Mouse (Mus musculus): ENCODE results near the gene Ubqln4.

Gene Ubqln4

GRCm38 (mm10) chr3:88525021-88525420 lies 28.5 kb upstream of the Ubqln4 start:
- DNase-seq (ENCODE audit: low read depth): peak; percentile 22

DNA sequence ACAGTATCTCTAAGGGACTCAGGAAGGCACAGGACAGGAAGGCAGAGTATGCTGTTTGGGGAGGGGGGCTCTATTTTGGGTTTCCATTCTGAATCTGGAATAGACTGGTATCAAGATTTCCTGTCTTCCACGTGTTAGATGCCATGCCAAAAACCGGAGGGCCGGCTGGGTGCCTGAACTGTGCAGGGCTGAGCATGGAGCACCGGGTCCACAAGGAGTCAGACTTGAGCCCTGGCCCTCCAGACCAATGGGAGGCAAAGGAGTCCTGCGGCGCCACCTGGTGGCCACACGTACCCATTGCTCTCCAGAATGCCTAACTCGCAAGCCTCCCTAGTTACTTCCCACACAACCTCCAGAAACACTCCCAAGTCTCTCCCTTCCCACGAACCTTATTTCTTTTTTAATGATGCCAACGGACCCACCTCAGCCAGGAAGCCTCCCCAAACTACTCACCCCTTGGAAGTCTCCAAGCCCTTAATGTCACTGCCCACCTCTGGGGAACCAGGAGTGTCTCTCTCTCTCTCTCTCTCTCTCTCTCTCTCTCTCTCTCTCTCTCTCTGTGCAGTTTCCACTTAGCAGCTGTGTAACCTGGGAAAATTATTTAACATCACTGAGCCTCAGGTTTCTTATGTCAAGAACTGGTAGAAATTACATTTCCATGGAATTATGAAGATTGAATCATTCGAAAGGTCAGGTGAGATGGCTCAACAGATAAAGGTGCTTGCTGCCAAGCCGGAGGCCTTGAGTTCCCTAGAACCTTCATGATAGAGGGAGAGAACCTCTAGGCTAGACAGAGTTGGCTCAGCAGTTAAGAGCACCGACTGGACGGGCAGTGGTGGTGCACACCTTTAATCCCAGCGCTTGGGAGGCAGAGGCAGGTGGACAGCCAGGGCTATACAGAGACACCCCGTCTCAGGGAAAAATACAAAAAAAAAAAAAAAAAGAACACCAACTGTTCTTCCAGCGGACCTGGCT lies 27.1 kb upstream of the Ubqln4 start:
- peak; percentile 93 for DNase-seq (ENCODE audit: low read depth)

GRCm38 (mm10) chr3:88527565-88527964 lies 26.0 kb upstream of the Ubqln4 start:
- DNase-seq (ENCODE audit: low read depth): no peak

- DNase-seq (ENCODE audit: low read depth): no peak
Measured at GRCm38 (mm10) chr3:88528646-88529045, 24.9 kb upstream of the Ubqln4 start.

DNA sequence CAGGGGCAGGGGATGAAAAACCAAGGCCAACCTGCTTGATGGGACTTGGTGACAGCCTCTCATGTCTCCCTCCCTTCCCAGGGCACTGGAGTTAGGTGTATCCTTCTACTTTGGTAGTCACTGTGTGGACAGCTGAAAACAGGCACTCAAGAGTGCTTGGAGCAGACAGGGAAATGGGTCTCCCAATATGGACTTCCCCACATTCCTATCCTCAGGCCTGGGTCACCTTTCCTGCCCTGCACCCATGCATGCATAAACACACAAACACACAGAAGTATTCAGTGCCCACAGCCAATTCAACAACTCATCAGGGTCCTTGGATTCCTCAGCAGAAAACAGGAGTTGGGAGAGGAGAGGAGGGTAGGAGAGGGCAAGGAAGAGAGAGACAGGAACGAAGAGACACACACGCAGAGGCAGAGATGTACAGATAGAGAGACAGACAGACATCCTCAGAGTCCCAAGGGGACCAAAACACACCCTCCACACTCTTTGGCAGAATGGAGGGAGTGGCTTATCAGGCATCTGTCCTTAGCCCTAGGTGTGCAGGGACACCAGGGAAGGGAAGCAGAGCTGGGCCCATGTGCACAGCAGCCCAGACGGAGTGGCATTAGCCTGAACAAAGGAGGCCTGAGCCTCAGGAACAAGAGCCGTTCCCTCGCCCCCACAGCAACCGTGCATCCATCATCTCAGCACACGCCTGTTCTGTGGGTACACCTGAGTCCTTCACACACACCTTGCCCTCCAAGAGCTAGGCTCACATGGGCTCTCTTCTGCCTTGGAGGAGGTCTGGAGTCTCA lies 24.2 kb upstream of the Ubqln4 start:
- peak; percentile 21 for DNase-seq (ENCODE audit: low read depth)

DNA sequence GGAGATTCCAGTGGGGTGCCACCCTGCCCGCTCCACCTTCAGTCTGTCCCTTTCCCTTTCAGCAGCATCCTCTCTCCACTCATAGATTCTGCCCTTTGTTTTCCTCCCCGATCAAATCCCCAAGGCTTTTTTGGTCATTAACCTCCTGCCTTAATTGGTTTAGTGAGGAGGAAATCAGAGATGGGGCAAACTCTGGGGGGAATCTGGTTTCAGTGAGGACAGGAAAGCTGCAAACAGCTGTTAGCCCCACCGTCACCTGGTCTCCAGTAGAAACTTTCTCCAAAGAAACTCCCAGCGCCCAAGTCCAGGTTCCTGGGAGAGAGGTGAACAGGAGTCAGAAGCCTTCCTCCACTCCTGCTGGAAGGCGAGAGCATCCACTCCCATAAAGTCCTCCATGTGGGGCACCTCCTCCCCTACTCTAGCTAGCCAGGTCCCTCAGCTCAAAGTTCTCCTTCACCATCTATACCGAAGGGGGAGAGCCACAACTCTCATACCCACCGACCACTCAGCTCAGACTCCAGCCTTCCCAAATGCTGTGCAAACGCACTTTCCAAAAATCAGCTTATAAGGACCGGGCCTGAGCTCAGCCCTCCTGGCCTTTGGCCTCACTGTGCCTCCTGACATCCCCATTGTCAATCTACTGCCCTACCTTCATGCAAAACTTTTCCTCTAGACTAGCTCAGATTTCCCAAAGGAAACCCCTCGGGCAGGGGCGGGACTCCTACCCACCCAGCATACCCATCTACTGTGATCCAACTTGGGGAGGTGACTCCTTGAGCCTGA lies 23.3 kb upstream of the Ubqln4 start:
- peak; percentile 22 for DNase-seq (ENCODE audit: low read depth)

DNA sequence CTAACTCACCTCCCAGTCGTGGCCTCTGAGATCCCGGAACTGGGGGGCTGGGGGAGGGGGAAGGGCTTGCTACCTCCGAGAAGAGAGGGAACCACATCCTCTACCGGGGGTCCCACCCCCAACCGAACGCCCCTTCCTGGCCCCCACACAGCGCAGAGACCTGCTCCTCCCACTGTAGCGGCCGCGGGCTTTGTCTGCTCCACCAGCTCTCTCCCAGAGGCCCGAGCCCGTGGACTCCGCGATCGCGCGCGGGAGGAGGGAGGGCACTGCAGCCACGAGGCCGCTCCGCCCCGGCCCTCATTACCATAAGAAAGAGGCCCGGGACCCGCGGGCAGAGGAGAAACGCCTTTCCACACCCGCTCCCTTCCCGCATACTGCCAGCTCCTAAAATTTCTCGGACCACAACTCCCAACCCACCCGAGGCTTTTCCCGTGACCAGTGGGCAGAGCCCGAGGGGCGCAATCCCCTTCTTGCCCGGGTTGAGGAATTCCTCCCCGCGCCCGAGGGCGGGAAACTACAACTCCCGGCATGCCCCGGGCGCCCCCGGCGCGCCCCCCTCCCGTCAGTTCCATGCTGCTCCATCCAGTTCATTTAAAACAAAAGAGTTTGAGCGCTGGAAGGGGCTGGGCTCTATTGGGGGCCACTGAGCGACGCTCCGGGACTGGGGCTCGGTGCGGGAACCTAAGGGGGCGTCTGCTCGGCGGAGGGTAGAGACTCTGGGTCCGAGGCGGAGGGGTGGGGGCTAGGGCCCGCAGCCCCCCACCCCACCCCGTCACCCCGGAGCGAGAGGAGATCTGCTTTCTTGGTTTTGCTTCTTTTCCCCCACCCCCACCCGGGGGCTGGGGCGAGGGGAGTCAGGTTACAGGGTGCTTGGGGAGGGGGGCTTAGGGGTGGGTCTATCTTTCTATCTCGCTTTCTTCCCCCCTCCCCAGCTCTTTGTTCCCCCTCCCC lies 21.9 kb upstream of the Ubqln4 start:
- peak; percentile 86 for DNase-seq (ENCODE audit: low read depth)

GRCm38 (mm10) chr3:88532299-88532674 lies 21.3 kb upstream of the Ubqln4 start, which contains the start of gene Mex3a:
Mex3a (plus strand) TSS chr3:88532395.
- DNase-seq (ENCODE audit: low read depth): no peak

- DNase-seq (ENCODE audit: low read depth): peak; percentile 44
Measured at GRCm38 (mm10) chr3:88532689-88533511, 20.7 kb upstream of the Ubqln4 start.

- DNase-seq (ENCODE audit: low read depth): no peak
Measured at GRCm38 (mm10) chr3:88533706-88534105, 19.9 kb upstream of the Ubqln4 start.

DNA sequence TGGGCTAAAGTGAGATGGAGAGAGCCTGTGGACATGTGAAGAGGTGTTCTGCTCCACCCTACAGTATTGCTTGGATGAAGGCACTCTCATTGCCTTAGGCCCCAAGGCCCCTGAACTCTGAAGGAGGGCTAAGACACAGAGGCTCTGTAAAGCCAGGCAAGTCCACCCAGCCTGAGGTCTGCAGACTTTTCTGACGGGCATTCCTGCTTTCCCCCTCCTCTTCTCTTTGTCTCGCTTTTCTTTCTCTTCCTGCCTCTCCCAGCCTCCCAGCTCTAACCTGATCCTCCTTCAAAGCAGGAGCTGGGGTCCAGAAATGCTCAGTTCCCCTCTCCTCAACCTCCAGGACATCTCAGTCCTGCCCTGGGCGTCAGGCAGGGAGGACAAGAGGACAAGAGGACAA lies 18.6 kb upstream of the Ubqln4 start:
- no peak for DNase-seq (ENCODE audit: low read depth)

DNA sequence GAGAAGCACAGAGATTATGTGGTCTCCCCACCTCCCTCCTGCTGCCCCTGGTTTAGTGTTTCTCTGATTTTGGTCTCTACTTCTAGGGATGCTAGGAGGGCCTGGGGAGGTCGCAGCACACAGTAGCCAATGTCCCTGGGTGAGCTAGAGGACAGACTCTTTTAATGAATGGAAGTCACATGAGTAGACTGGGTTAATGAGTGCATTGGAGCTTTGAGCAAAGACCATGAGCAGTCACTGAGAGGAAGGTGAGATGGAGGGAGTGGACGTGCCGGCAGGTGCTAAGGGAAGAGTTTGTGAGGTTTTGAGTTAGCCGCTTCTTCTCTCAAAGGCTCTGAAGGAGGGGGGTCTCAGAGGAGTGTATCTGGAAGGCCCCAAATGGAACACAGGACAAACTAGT lies 18.0 kb upstream of the Ubqln4 start:
- no peak for DNase-seq (ENCODE audit: low read depth)

DNA sequence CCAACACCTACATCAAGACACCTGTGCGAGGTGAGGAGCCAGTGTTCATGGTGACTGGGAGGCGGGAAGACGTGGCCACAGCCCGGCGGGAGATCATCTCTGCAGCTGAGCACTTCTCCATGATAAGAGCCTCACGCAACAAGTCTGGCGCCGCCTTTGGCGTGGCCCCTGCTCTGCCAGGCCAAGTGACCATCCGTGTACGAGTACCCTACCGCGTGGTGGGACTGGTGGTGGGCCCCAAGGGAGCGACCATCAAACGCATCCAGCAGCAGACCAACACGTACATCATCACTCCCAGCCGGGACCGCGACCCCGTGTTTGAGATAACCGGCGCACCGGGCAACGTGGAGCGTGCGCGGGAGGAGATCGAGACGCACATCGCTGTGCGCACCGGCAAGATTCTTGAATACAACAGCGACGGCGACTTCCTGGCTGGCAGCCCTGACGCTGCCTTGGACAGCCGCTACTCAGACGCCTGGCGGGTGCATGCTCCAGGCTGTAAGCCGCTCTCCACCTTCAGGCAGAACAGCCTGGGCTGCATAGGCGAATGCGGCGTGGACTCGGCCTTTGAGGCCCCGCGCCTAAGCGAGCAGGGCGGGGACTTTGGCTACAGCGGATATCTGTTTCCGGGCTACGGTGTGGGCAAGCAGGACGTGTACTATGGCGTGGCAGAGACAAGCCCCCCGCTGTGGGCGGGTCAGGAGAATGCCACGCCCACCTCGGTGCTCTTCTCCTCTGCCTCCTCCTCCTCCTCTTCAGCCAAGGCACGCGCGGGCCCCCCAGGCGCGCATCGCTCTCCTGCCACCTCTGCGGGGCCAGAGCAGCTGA lies 17.2 kb upstream of the Ubqln4 start:
- peak; percentile 21 for DNase-seq (ENCODE audit: low read depth)

DNA sequence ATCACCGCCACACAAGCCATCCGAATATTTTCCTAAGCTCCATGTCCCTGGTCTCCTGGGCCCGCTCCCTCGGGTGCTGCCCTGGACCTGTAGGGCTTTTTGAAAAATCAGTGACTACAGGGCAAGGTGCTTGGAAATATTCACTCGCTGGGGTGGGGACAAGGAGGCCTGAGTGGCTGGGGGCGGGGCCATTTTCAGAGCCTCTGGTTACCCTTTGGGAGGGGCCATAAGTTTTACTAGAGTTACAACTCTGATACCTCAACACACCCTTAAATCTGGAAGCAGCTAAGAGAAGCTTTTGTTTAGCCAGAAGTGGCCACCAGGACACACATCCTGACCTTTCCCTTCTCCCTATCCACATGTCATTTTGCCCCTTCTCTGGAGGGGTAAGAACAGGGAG lies 16.4 kb upstream of the Ubqln4 start:
- no peak for DNase-seq (ENCODE audit: low read depth)

DNA sequence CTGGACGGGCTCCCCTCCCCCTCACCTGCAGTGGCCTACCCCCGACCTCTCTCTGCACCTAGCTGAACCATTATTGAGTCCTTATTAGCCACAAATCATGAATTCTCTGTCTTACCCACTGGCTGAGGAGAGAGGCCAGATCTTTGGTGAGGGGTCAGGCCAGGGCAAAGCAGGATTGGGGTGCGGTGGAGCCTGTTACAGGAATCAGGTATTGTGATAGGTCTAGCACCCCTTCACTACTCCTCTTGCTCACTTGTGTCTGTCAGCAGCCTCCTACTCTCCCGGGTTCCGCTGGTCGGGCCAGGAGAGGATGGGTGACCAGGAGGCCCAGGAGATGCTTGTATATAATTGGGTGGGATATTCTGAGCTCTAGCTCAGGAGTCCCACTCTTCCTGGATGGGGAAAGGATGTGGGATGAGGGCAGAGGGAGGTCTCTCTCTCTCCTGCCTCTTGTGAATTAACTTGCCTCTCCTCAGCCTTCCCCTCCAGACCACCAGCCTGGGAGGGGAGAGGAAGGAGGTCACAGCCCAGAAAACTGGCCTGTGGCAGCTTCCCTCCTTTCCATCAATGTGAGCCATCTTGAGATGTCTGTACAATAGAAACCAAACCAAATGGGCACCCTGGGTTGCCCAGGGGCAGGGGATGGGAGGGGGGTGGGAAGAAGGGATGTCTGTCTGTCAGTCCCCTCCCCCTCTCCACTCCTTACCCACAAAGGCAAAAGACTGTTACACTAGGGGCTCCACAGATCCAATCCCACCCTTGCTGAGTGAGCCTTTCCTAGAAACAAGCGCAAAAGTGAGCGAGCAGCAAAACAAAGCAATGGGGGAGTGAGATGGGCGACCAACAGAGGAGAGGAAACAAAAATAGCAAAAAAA lies 15.1 kb upstream of the Ubqln4 start:
- DNase-seq (ENCODE audit: low read depth): no peak

GRCm38 (mm10) chr3:88539397-88539796 lies 14.2 kb upstream of the Ubqln4 start:
- no peak for DNase-seq (ENCODE audit: low read depth)

DNA sequence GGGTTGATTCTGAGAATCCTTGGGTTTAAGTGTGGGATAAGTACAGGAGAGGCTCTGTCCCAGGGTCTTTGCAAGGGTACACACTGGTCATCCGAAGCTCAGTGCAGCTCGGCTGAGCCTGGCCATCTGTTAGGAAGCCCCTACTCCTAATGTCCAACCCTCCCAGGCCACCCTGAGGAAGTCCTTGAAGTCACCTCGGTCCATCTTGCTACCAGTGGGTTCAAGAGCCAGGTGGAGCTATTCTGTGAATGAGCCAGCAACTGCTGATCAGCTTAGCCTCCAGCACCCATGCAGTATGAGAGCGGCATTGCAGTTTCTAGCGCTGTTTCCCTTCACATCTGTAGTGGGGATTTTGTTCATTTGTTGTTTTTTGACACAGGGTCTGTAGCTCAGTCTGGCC lies 13.5 kb upstream of the Ubqln4 start:
- no peak for DNase-seq (ENCODE audit: low read depth)

Measured in induced T-regulatory cell, adult 2 months (primary cell).